Mouse (Mus musculus) bone marrow macrophage, adult 2 months (primary cell): ENCODE measurements around the gene Wdr45.

ENCODE experiments used
- CTCF ChIP-seq: IDR thresholded peaks from 2 replicates; pipeline ENCODE4 v1.5.1; 2012; ENCODE audit warnings: low read depth, mild to moderate bottlenecking, low read length, moderate library complexity
- POLR2A ChIP-seq: IDR thresholded peaks from 2 replicates; pipeline ENCODE4 v1.6.1; 2012; ENCODE audit warnings: mild to moderate bottlenecking, low read depth, low read length, borderline replicate concordance

DNA sequence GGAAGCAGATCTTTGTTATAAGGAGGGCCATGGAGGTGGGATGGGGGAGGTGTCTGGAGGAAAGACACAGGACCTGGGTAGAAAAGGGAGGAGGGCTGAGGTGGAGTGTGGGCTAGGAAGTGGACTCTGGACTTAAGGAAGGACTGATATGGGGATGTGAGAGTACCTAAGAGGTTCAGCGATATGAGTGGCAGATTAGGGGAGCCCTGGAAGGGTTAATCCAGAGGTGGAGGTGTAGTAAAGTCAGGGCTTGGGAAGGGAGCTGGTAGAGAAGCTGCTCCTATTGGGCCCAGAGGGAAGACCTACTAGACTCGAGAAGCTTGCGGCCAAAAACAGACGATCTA lies 14.8 kb downstream of the Wdr45 start:
- TF ChIP-seq CTCF: no peak
- no peak for TF ChIP-seq POLR2A
